Mouse (Mus musculus): ENCODE measurements around the gene Asic5. TPM values are rescaled to one million over a fixed set of nuclear protein-coding genes. Genes with fewer than 3 reads are reported as not detected.

Asic5 gene
- total and polyA plus RNA-seq, 2 experiments from 2014 or later, result not detected

DNA sequence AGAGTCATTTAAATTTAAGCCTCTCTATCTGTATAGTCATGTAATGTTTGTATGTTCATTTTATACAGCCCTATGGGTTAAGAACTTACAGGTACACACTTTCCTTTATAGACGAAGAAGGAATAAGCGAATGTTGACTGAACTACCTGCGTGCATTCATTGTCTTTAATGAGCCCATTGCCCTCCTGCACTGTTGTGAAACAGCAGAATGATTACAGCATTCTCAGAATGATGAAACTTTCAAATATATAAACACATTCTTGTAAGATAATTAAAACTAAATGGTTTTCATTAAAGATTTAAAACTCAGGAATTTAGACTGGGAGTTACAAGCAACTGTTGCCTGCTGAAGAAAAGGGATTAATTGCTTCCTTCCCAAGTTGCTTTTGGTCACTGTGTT lies 5.5 kb downstream of the Asic5 start:
- TF ChIP-seq EP300 (IDR thresholded peaks at IDR 0.05; ENCODE audit: low read depth) (no peak), CTCF (IDR thresholded peaks at IDR 0.05; ENCODE audit: low read depth) (no peak)
- 94% methylated on average over 3 of the region's 3 CpGs for WGBS
- Histone ChIP-seq H3K4me2 (ENCODE audit: low read depth, low read length) (no peak overlapping the region), H3K4me3 (ENCODE audit: low read depth, low read length) (no peak overlapping the region), H3K9ac (replicated peaks; ENCODE audit: low read depth, low read length) (no peak overlapping the region), H3K36me3 (replicated peaks; ENCODE audit: control insufficient read depth, insufficient read depth, low read length) (no peaks in the 10 kb centered on the region), H3K27ac (ENCODE audit: low read depth) (no peak overlapping the region), H3K4me1 (ENCODE audit: control insufficient read depth, insufficient read depth) (peaks cover 7% of the 10 kb centered on the region), H3K27me3 (ENCODE audit: control insufficient read depth, insufficient read depth, low read length) (no peaks in the 10 kb centered on the region), H3K9me3 (replicated peaks; ENCODE audit: control insufficient read depth, low read length) (no peaks in the 10 kb centered on the region)
- ATAC-seq (ENCODE audit: insufficient read depth, low read depth) (no peak), DNase-seq (ENCODE audit: low spot score) (no peak)

DNA sequence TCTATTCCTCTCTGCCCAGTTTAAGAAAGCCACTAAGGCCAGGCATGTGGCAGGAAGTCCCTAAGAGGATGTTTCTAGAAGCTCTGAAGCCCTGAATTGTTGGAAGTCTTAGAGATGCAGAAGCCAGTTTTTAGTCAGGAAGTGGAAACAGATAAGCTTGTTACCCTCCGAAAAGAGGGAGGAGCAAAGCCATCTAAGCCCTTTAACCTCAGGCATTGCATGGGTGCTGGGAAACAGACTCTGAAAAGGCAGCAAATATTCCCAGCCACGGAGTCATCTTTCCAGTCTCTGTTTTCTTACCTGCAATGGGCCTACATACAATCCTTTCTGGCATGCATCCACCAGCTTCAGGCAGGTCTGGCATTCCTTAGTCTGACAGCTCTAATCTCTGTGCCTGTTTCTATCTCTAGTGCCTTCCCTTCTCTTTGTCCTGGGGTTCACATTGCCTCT lies 7.6 kb downstream of the Asic5 start:
- TF ChIP-seq CTCF (IDR thresholded peaks at IDR 0.05; ENCODE audit: low read depth) (no peak), EP300 (IDR thresholded peaks at IDR 0.05; ENCODE audit: low read depth) (no peak)
- peak; percentile 53; the same call in 1 of the 2 replicates for ATAC-seq (ENCODE audit: insufficient read depth, low read depth)
- Histone ChIP-seq H3K9ac (replicated peaks; ENCODE audit: low read depth, low read length) (no peak overlapping the region), H3K27ac (ENCODE audit: low read depth) (peak overlapping the region; percentile 8; the same call in 1 of the 2 replicates), H3K4me2 (ENCODE audit: low read depth, low read length) (no peak overlapping the region), H3K4me3 (ENCODE audit: low read depth, low read length) (no peak overlapping the region), H3K27me3 (ENCODE audit: control insufficient read depth, insufficient read depth, low read length) (no peaks in the 10 kb centered on the region), H3K4me1 (ENCODE audit: control insufficient read depth, insufficient read depth) (peaks cover 7% of the 10 kb centered on the region), H3K9me3 (replicated peaks; ENCODE audit: control insufficient read depth, low read length) (no peaks in the 10 kb centered on the region), H3K36me3 (replicated peaks; ENCODE audit: control insufficient read depth, insufficient read depth, low read length) (no peaks in the 10 kb centered on the region)
- peak; percentile 36 for DNase-seq (ENCODE audit: low spot score)
- WGBS, result 4% methylated on average over 2 of the region's 2 CpGs

DNA sequence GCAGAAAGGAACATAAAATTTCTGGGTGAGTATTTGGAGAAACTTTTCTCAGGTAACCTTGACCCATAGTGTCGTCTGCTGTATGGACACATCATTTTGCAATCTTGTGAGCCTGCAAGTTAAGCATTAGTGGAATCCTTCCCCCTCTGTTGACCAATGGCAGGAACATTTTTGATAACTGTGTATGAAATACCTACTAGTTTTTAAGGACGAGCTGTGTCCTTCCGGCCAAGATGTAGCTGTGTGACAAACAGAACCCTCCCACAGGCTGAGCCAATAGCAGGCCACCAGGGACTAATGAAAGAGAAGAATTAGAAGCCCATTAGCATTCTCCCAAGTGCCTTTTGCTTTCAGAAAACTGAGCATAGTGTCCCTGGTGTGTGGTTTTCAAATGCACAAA lies 8.4 kb downstream of the Asic5 start:
- no peaks in the 10 kb centered on the region for H3K9me3 ChIP-seq (replicated peaks; ENCODE audit: control insufficient read depth, low read length)
- H3K36me3 ChIP-seq (replicated peaks; ENCODE audit: control insufficient read depth, insufficient read depth, low read length), result no peaks in the 10 kb centered on the region
- H3K27ac ChIP-seq (ENCODE audit: low read depth), result no peak overlapping the region
- H3K9ac ChIP-seq (replicated peaks; ENCODE audit: low read depth, low read length), result no peak overlapping the region
- DNase-seq (ENCODE audit: low spot score) (no peak), ATAC-seq (ENCODE audit: insufficient read depth, low read depth) (no peak)
- H3K4me3 ChIP-seq (ENCODE audit: low read depth, low read length), result no peak overlapping the region
- H3K4me2 ChIP-seq (ENCODE audit: low read depth, low read length), result no peak overlapping the region
- no peaks in the 10 kb centered on the region for H3K27me3 ChIP-seq (ENCODE audit: control insufficient read depth, insufficient read depth, low read length)
- H3K4me1 ChIP-seq (ENCODE audit: control insufficient read depth, insufficient read depth), result peaks cover 7% of the 10 kb centered on the region
- TF ChIP-seq CTCF (IDR thresholded peaks at IDR 0.05; ENCODE audit: low read depth), result no peak
- TF ChIP-seq EP300 (IDR thresholded peaks at IDR 0.05; ENCODE audit: low read depth), result no peak
- WGBS, result 38% methylated on average over 3 of the region's 3 CpGs

DNA sequence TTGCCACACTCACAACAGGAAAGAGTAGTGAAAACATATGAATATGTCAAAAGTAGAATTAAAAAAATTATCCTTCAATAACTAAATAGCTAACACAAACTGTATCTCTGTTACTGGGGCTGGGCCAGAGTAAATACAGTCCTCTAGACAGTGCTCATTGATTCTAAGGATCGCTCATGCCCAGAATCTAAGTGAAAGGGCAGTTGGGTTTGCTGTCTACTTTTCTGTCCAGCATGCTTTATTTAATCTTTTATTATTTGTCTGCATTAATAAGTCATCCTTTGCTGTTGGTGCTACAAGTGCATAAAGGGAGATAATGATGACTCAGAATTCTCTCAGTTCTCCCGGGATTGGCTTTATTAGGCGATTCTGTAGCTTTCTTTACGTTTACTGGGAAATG lies 13.3 kb downstream of the Asic5 start:
- DNase-seq (ENCODE audit: low spot score), result no peak
- Histone ChIP-seq H3K36me3 (replicated peaks; ENCODE audit: control insufficient read depth, insufficient read depth, low read length) (no peaks in the 10 kb centered on the region), H3K4me2 (ENCODE audit: low read depth, low read length) (no peak overlapping the region), H3K4me3 (ENCODE audit: low read depth, low read length) (no peak overlapping the region), H3K27me3 (ENCODE audit: control insufficient read depth, insufficient read depth, low read length) (no peaks in the 10 kb centered on the region), H3K9ac (replicated peaks; ENCODE audit: low read depth, low read length) (no peak overlapping the region), H3K9me3 (replicated peaks; ENCODE audit: control insufficient read depth, low read length) (no peaks in the 10 kb centered on the region), H3K27ac (ENCODE audit: low read depth) (no peak overlapping the region), H3K4me1 (ENCODE audit: control insufficient read depth, insufficient read depth) (no peaks in the 10 kb centered on the region)
- no peak for ATAC-seq (ENCODE audit: insufficient read depth, low read depth)
- WGBS, result 34% methylated on average over 4 of the region's 4 CpGs
- TF ChIP-seq EP300 (IDR thresholded peaks at IDR 0.05; ENCODE audit: low read depth), result no peak
- TF ChIP-seq CTCF (IDR thresholded peaks at IDR 0.05; ENCODE audit: low read depth), result no peak

DNA sequence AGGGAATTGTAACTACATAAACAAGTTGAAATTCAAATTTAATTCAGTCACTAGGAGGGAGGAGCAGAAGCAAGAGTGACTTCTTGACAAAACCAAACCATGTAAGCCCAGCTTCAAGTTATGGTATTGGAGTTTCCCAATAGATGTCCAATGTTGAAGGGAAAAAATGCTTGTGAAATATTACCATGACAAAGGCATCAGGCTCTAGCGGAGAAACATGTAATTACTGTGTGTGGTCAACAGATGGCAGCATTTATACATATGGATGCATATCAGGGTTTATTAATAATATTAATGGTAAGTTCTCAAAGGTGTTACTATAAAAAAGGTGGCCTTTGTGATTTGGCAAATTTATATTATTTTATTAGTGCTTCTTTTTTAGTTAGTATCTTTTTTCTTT lies 13.9 kb downstream of the Asic5 start:
- H3K9ac ChIP-seq (replicated peaks; ENCODE audit: low read depth, low read length), result no peak overlapping the region
- H3K27me3 ChIP-seq (ENCODE audit: control insufficient read depth, insufficient read depth, low read length), result no peaks in the 10 kb centered on the region
- 2% methylated on average over 1 of the region's 1 CpGs for WGBS
- no peak for TF ChIP-seq EP300 (IDR thresholded peaks at IDR 0.05; ENCODE audit: low read depth)
- peak; percentile 68 for TF ChIP-seq CTCF (IDR thresholded peaks at IDR 0.05; ENCODE audit: low read depth)
- H3K36me3 ChIP-seq (replicated peaks; ENCODE audit: control insufficient read depth, insufficient read depth, low read length), result no peaks in the 10 kb centered on the region
- no peak overlapping the region for H3K4me2 ChIP-seq (ENCODE audit: low read depth, low read length)
- no peak overlapping the region for H3K27ac ChIP-seq (ENCODE audit: low read depth)
- no peak overlapping the region for H3K4me3 ChIP-seq (ENCODE audit: low read depth, low read length)
- no peaks in the 10 kb centered on the region for H3K4me1 ChIP-seq (ENCODE audit: control insufficient read depth, insufficient read depth)
- ATAC-seq (ENCODE audit: insufficient read depth, low read depth) (no peak), DNase-seq (ENCODE audit: low spot score) (peak; percentile 46)
- no peaks in the 10 kb centered on the region for H3K9me3 ChIP-seq (replicated peaks; ENCODE audit: control insufficient read depth, low read length)

DNA sequence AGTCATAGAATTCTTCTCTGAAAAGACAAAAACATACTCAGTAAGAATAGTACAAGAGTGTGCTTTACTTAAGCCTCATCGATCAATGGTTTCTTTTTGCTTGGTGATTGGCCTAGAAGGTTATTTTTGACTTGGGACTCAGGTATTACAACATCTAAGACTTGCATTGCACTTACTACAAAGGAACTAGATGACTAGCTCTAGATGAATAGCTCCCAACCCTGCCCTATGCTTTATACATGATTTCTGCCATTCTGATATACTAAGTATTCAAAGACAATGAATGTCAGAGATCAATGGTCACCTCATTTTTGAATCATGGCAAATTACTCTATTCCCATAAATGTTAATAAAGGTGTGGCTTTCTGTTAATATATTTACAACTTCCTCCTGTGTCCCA lies 24.9 kb downstream of the Asic5 start:
- WGBS, result 84% methylated on average over 1 of the region's 1 CpGs

More for the DNA sequence above, 24.9 kb downstream of the Asic5 start:
- H3K27ac ChIP-seq (ENCODE audit: low read depth), result no peak overlapping the region
- no peak overlapping the region for H3K4me3 ChIP-seq (ENCODE audit: low read depth, low read length)
- TF ChIP-seq CTCF (IDR thresholded peaks at IDR 0.05; ENCODE audit: low read depth) (no peak), EP300 (IDR thresholded peaks at IDR 0.05; ENCODE audit: low read depth) (no peak)
- no peak overlapping the region for H3K4me2 ChIP-seq (ENCODE audit: low read depth, low read length)
- no peak overlapping the region for H3K9ac ChIP-seq (replicated peaks; ENCODE audit: low read depth, low read length)
- H3K4me1 ChIP-seq (ENCODE audit: control insufficient read depth, insufficient read depth), result no peaks in the 10 kb centered on the region
- ATAC-seq (ENCODE audit: insufficient read depth, low read depth), result no peak
- no peaks in the 10 kb centered on the region for H3K36me3 ChIP-seq (replicated peaks; ENCODE audit: control insufficient read depth, insufficient read depth, low read length)
- DNase-seq (ENCODE audit: low spot score), result no peak
- H3K27me3 ChIP-seq (ENCODE audit: control insufficient read depth, insufficient read depth, low read length), result no peaks in the 10 kb centered on the region
- no peaks in the 10 kb centered on the region for H3K9me3 ChIP-seq (replicated peaks; ENCODE audit: control insufficient read depth, low read length)
